Mouse (Mus musculus) liver, adult 2 months (tissue): ENCODE measurements at regions not wholly inside any gene's neighbourhood (a gene's known extent, or its start where the extent isn't known, plus 50 kb on each side); places are given as distances from the start of the nearest gene placed in this dataset.
"Not testable (repeated sequence)": the region's sequence is repeated elsewhere in the genome, so short reads cannot be mapped to it uniquely, and the experiment has no call there.

ENCODE experiments used
- DNase-seq: peaks from one replicate; pipeline ENCODE4 v3.0.0-alpha.2; 2011; ENCODE audit warnings: low read depth, low spot score; ENCODE audit errors: extremely low read depth
- H3K27ac ChIP-seq: fragments of 200-500 bp; replicated peaks from 2 replicates; pipeline ENCODE4 v1.5.1; 2012; ENCODE audit warnings: low read depth, mild to moderate bottlenecking, control low read depth, inconsistent platforms, low read length; ENCODE audit not compliant: insufficient read depth
- H3K27me3 ChIP-seq: fragments of 200-500 bp; 2 replicates; pipeline ENCODE4 v1.6.1; 2012; ENCODE audit warnings: mild to moderate bottlenecking, moderate library complexity, low read length, inconsistent platforms; ENCODE audit not compliant: control insufficient read depth, insufficient read depth
- H3K36me3 ChIP-seq: fragments of 200-500 bp; 2 replicates; pipeline ENCODE4 v1.6.1; 2012; ENCODE audit warnings: low read length, inconsistent platforms; ENCODE audit not compliant: control insufficient read depth, insufficient read depth
- H3K4me1 ChIP-seq: fragments of 200-500 bp; 2 replicates; pipeline ENCODE4 v1.6.1; 2011; ENCODE audit warnings: low read length; ENCODE audit not compliant: control insufficient read depth, insufficient read depth
- H3K4me3 ChIP-seq: fragments of 200-500 bp; 2 replicates; pipeline ENCODE4 v1.5.1; 2011; ENCODE audit warnings: low read depth, mild to moderate bottlenecking, control low read depth, low read length, moderate library complexity; ENCODE audit not compliant: insufficient read depth
- H3K79me2 ChIP-seq: fragments of 200-500 bp; 2 replicates; pipeline ENCODE4 v1.6.1; 2012; ENCODE audit warnings: inconsistent platforms, mild to moderate bottlenecking, low read length, moderate library complexity; ENCODE audit not compliant: control insufficient read depth, insufficient read depth
- H3K9ac ChIP-seq: fragments of 200-500 bp; 2 replicates; pipeline ENCODE4 v1.6.1; 2012; ENCODE audit warnings: low read depth, mild to moderate bottlenecking, control low read depth, inconsistent platforms, low read length
- CTCF ChIP-seq: fragments of 200-500 bp; IDR thresholded peaks from 2 replicates; pipeline ENCODE4 v1.5.1; 2011; ENCODE audit warnings: low read depth, low read length, control low read depth
- POLR2A ChIP-seq: fragments of 200-500 bp; IDR thresholded peaks from 2 replicates; pipeline ENCODE4 v1.6.1; 2011; ENCODE audit warnings: low read length, control low read depth; ENCODE audit not compliant: insufficient read depth; ENCODE audit errors: extremely low read depth
- WGBS: fragments of 180-500 bp; shearing (Covaris S2); methylation state at CpG from one replicate; pipeline ENCODE4 v1.1.7; 2018; 5-methylcytosine and 5-hydroxymethylcytosine counted together

- Histone ChIP-seq H3K4me1 (peaks cover 3% of the 10 kb centered on the region; the same call in 1 of the 2 replicates), H3K79me2 (no peaks in the 10 kb centered on the region), H3K27me3 (no peaks in the 10 kb centered on the region), H3K4me3 (no peak overlapping the region), H3K36me3 (no peaks in the 10 kb centered on the region), H3K9ac (no peak overlapping the region), H3K27ac (no peak overlapping the region)
- TF ChIP-seq POLR2A (no peak), CTCF (no peak)
- WGBS, result 93% methylated on average over 2 of the region's 2 CpGs
- no peak for DNase-seq
Measured at GRCm38 (mm10) chr9:94133682-94134081, 404.2 kb downstream of the 1190002N15Rik start.

GRCm38 (mm10) chr9:94131367-94131766, 406.5 kb downstream of the 1190002N15Rik start:
- Histone ChIP-seq H3K27me3 (no peaks in the 10 kb centered on the region), H3K4me3 (no peak overlapping the region)
- WGBS, result 84% methylated on average over 1 of the region's 1 CpGs

GRCm38 (mm10) chr9:94116961-94117360, 420.9 kb downstream of the 1190002N15Rik start:
- no peaks in the 10 kb centered on the region for H3K79me2 ChIP-seq
- H3K36me3 ChIP-seq, result no peaks in the 10 kb centered on the region
- no peak overlapping the region for H3K27ac ChIP-seq
- H3K4me1 ChIP-seq, result no peaks in the 10 kb centered on the region
- TF ChIP-seq POLR2A, result no peak
- no peak for TF ChIP-seq CTCF
- 86% methylated on average over 5 of the region's 5 CpGs for WGBS
- no peak for DNase-seq
- no peaks in the 10 kb centered on the region for H3K27me3 ChIP-seq
- no peak overlapping the region for H3K4me3 ChIP-seq
- no peak overlapping the region for H3K9ac ChIP-seq

More at GRCm38 (mm10) chr9:94131367-94131766, 406.5 kb downstream of the 1190002N15Rik start:
- H3K79me2 ChIP-seq, result no peaks in the 10 kb centered on the region
- no peaks in the 10 kb centered on the region; the same call in 1 of the 2 replicates for H3K4me1 ChIP-seq
- H3K9ac ChIP-seq, result no peak overlapping the region
- H3K36me3 ChIP-seq, result no peaks in the 10 kb centered on the region
- no peak for DNase-seq
- no peak overlapping the region for H3K27ac ChIP-seq
- TF ChIP-seq POLR2A (no peak), CTCF (no peak)

- not testable (repeated sequence) for H3K9ac ChIP-seq, DNase-seq, H3K27ac ChIP-seq, H3K27me3 ChIP-seq, H3K4me1 ChIP-seq, H3K4me3 ChIP-seq, H3K36me3 ChIP-seq, H3K79me2 ChIP-seq
- 79% methylated on average over 1 of the region's 1 CpGs for WGBS
Measured at GRCm38 (mm10) chr9:94107701-94108100, 430.2 kb downstream of the 1190002N15Rik start.

- no peaks in the 10 kb centered on the region for H3K27me3 ChIP-seq
- H3K36me3 ChIP-seq, result no peaks in the 10 kb centered on the region
- H3K79me2 ChIP-seq, result no peaks in the 10 kb centered on the region
- WGBS, result 85% methylated on average over 4 of the region's 4 CpGs
- DNase-seq, result no peak
- no peak for TF ChIP-seq POLR2A
- no peak for TF ChIP-seq CTCF
- no peak overlapping the region for H3K4me3 ChIP-seq
- H3K27ac ChIP-seq, result no peak overlapping the region
- H3K4me1 ChIP-seq, result no peaks in the 10 kb centered on the region
- no peak overlapping the region for H3K9ac ChIP-seq
Measured at GRCm38 (mm10) chr9:94104669-94105068, 433.2 kb downstream of the 1190002N15Rik start.

- TF ChIP-seq POLR2A, result no peak
- no peak for TF ChIP-seq CTCF
- H3K4me3 ChIP-seq, result no peak overlapping the region
- H3K27me3 ChIP-seq, result no peaks in the 10 kb centered on the region
- WGBS, result 91% methylated on average over 3 of the region's 3 CpGs
- no peak for DNase-seq
- no peaks in the 10 kb centered on the region for H3K79me2 ChIP-seq
- H3K4me1 ChIP-seq, result no peaks in the 10 kb centered on the region
- H3K9ac ChIP-seq, result no peak overlapping the region
- no peak overlapping the region for H3K27ac ChIP-seq
- H3K36me3 ChIP-seq, result no peaks in the 10 kb centered on the region
Measured at GRCm38 (mm10) chr9:94101958-94102357, 435.9 kb downstream of the 1190002N15Rik start.
